Mouse (Mus musculus): ENCODE measurements around the gene Elmod1. TPM values are rescaled to one million over a fixed set of nuclear protein-coding genes. Genes with fewer than 3 reads are reported as not detected.
"Not testable (repeated sequence)": the region's sequence is repeated elsewhere in the genome, so short reads cannot be mapped to it uniquely, and the experiment has no call there.

The Elmod1 gene
- polyA plus RNA-seq (2015; fragmentation: Nextera tagmentation; extraction: Ambion mirVana) = 0.11 and 0.28 TPM in 2 replicates

GRCm38 (mm10) chr9:53975122-53975518 lies at the start of gene Elmod1:
Gene Elmod1 (minus strand): TSS chr9:53975301.
- WGBS = 1% methylated on average over 35 of the region's 36 CpGs
- peaks cover 10% of the 10 kb centered on the region for H3K4me1 ChIP-seq (replicated peaks)
- H3K4me2 ChIP-seq = peak within 1 kb of the TSS; percentile 82
- no peaks in the 10 kb centered on the region for H3K9me3 ChIP-seq (replicated peaks)
- H3K27ac ChIP-seq = no peak within 1 kb of the TSS
- peaks cover 48% of the 10 kb centered on the region for H3K27me3 ChIP-seq
- H3K9ac ChIP-seq = no peak within 1 kb of the TSS
- ATAC-seq (replicated peaks; ENCODE audit: insufficient number of reproducible peaks, insufficient read depth, low FRiP score, low read depth) = peak; percentile 70; the same call in 1 of the 2 replicates
- peak within 1 kb of the TSS; percentile 51 for H3K4me3 ChIP-seq
- H3K36me3 ChIP-seq = no peaks in the 10 kb centered on the region

GRCm38 (mm10) chr9:54022795-54023194 lies 47.7 kb upstream of the Elmod1 start:
- no peaks in the 10 kb centered on the region for H3K4me1 ChIP-seq (replicated peaks)
- no peak overlapping the region for H3K9ac ChIP-seq
- no peak overlapping the region for H3K4me3 ChIP-seq
- no peaks in the 10 kb centered on the region for H3K27me3 ChIP-seq
- no peaks in the 10 kb centered on the region for H3K36me3 ChIP-seq
- 44% methylated on average over 3 of the region's 3 CpGs for whole genome bisulfite sequencing
- no peaks in the 10 kb centered on the region for H3K9me3 ChIP-seq (replicated peaks)
- H3K4me2 ChIP-seq = no peak overlapping the region
- ATAC-seq (replicated peaks; ENCODE audit: insufficient number of reproducible peaks, insufficient read depth, low FRiP score, low read depth) = no peak
- no peak overlapping the region for H3K27ac ChIP-seq

DNA sequence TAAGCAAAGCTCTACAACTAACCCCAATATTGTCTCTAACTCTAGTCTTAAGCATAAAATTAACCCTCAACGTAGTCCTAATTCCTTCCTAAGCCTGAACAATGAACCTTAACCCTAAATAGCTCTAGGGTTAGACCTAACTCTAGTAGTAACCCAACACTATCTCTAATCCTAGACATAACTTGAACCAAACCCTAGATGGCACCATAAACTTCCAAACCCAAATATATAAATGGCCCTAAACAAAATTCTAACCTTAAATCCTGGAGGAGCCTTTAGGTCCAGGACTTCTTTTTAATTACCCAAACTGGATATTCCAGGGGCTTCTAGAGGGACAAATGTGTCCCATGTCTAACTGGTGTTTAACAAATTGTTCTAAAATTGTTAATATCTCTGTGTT lies 19.4 kb upstream of the Elmod1 start:
- WGBS = 45% methylated on average over 1 of the region's 1 CpGs
- no peak for ATAC-seq (replicated peaks; ENCODE audit: insufficient number of reproducible peaks, insufficient read depth, low FRiP score, low read depth)
- H3K4me2 ChIP-seq = no peak overlapping the region

DNA sequence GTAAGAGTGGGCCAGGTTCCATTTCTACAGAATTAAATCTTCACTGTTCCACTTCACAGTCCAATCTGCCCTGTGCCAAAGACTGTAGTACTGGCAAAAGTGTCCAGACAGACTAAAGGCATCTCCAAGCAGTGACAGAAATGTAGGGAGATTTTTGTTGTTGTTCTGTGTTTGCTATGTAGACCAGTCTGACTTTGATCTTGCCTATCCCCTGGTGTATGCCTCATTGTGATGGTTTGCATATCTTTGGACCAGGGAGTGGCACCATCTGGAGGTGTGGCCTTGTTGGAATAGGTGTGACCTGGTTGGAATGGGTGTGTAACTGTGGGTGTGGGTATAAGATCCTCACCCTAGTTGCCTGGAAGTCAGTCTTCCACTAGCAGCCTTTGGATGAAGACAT lies 17.5 kb upstream of the Elmod1 start:
- not testable (repeated sequence) for H3K4me3 ChIP-seq; H3K9me3 ChIP-seq (replicated peaks); H3K27me3 ChIP-seq; H3K27ac ChIP-seq; H3K4me1 ChIP-seq (replicated peaks); H3K9ac ChIP-seq; ATAC-seq (replicated peaks; ENCODE audit: insufficient number of reproducible peaks, insufficient read depth, low FRiP score, low read depth); H3K36me3 ChIP-seq; H3K4me2 ChIP-seq

More for the DNA sequence above, 19.4 kb upstream of the Elmod1 start:
- Histone ChIP-seq H3K27ac (no peak overlapping the region), H3K9ac (no peak overlapping the region), H3K36me3 (no peaks in the 10 kb centered on the region), H3K9me3 (replicated peaks) (no peaks in the 10 kb centered on the region), H3K4me1 (replicated peaks) (no peaks in the 10 kb centered on the region), H3K4me3 (no peak overlapping the region), H3K27me3 (no peaks in the 10 kb centered on the region)

DNA sequence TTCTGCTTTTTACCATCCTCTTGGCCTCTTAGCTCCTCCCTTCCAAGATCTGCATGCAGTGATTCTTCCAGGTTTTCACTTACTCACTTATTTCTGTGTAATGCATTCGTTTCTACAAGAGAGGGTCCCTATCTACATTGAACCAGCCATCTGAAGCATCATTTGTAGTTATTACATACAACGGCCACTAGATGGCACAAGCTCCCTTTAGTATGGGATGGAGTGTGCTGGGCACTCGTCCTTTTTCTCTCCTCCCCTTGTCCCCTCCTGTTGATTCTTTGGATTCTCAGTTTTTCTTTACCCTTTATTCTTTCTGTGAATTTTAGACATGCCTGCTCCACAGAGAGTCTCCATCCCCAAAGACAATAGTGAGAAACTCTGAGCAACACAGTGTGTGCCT lies 15.8 kb upstream of the Elmod1 start:
- ATAC-seq (replicated peaks; ENCODE audit: insufficient number of reproducible peaks, insufficient read depth, low FRiP score, low read depth) = 0 out of 2 replicates have a peak, but pooled peaks have one; percentile 50
- Histone ChIP-seq H3K36me3 (no peaks in the 10 kb centered on the region), H3K9me3 (replicated peaks) (no peaks in the 10 kb centered on the region), H3K4me2 (no peak overlapping the region), H3K27me3 (0 out of 2 replicates have a peak, but pooled peaks cover 3% of the 10 kb centered on the region), H3K4me1 (replicated peaks) (no peaks in the 10 kb centered on the region), H3K9ac (no peak overlapping the region), H3K27ac (no peak overlapping the region), H3K4me3 (no peak overlapping the region)
- 4% methylated on average over 3 of the region's 3 CpGs for WGBS

DNA sequence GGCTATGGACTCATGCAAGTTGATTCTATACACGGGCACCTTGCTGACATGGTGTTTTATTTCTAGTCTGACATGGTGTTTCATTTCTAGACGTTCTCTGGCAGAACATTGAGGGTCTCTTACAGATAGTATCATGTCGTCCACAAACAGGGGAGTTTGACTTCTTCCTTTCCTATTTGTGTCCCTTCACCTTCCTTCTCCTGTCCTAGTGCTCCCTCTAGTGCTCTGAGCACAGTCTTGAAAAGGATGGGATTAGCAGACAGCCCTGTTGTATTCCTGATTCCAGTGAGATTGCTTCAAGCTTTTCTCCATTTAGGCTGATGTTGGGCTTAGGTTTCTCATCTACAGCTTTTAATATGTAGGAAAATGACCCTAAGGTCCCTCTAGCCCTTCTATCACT lies 11.9 kb upstream of the Elmod1 start:
- no peak overlapping the region for H3K9ac ChIP-seq
- 35% methylated on average over 3 of the region's 3 CpGs for WGBS
- 0 out of 2 replicates have a peak, but pooled peaks cover 7% of the 10 kb centered on the region for H3K27me3 ChIP-seq
- no peaks in the 10 kb centered on the region for H3K36me3 ChIP-seq
- H3K4me1 ChIP-seq (replicated peaks) = no peaks in the 10 kb centered on the region
- H3K4me3 ChIP-seq = no peak overlapping the region
- no peak overlapping the region for H3K27ac ChIP-seq
- ATAC-seq (replicated peaks; ENCODE audit: insufficient number of reproducible peaks, insufficient read depth, low FRiP score, low read depth) = no peak
- no peaks in the 10 kb centered on the region for H3K9me3 ChIP-seq (replicated peaks)
- no peak overlapping the region for H3K4me2 ChIP-seq

DNA sequence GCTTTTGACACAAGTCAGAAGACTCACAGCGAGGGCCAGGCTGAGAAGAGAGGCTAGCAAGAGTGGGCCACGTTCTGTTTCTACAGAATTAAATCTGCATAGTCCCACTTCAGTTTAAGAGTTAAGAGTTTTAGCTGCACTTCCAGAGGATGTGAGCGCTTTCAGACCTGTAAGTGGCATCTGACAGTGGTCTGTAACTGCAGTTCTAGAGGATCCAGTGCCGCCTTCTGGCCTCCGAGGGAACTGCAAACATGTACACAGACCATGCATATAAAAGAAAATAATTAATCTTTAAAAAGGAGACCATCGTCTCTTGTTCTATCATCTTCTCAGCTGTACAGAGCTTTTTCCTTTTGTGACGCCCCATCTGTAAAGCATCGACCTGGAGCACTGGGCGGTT lies 9.8 kb upstream of the Elmod1 start:
- 35% methylated on average over 9 of the region's 9 CpGs for WGBS
- no peak for ATAC-seq (replicated peaks; ENCODE audit: insufficient number of reproducible peaks, insufficient read depth, low FRiP score, low read depth)
- Histone ChIP-seq H3K36me3 (no peaks in the 10 kb centered on the region), H3K27ac (no peak overlapping the region), H3K4me2 (no peak overlapping the region), H3K27me3 (0 out of 2 replicates have a peak, but pooled peaks cover 7% of the 10 kb centered on the region), H3K4me3 (no peak overlapping the region), H3K9ac (no peak overlapping the region), H3K9me3 (replicated peaks) (no peaks in the 10 kb centered on the region), H3K4me1 (replicated peaks) (no peaks in the 10 kb centered on the region)

DNA sequence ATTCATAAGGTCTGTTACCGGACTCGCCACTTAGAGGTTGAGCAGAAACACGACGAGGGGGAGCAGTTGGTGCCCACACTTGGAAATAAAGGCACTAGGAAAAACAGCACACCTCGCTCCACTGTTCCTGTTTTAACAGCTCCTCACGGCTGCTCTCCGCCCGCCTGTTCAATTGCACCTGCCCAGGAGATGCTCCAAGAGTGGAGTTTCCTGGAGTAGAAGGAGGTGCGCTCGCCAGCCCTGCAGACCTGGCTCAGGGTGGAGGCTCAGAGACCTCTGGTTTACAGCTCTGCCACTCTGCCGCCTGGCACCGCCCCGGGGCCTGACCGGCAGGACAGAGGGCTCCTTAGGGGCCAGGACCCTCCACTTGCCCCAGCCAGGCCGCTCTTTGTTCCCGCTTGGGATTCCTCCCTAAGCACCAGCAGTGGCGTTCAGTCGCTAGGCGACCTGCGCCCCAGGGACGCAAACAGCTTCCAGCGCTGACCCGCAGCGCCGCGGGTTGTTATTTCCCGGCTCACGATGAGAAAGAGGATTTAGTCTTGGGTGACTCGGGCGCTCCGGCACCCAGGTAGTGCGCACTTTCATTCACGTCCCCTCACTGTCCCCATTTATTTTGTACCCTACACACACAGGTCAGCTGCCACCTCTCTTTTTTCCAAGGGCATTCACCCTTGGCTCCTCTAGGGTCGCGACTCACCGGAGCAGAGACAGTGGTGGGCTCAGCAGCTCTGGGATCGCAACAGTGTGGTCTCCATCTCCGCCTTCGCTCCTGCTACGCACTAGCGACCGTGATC lies 576 bp downstream of the Elmod1 start:
- H3K9ac ChIP-seq = no peak overlapping the region

DNA sequence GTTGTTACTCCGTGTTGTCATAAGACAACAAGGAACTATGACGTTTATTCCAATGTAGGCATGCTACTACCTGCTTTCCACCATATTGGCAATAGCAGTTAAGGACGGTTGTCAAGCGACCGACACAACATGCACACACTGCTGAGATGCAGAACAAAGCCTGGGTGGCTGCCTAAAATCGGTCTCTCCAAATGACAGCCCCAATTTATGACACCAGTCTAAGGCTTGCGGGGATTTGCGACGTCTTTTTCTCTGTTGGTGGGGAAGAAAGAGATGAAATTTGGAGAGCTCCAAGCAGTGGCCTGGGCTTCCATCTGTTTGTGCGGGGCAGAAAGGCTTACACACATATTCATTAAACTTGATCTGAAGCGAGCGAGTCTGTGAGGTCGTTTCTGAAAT lies 1.2 kb downstream of the Elmod1 start:
- no peaks in the 10 kb centered on the region for H3K36me3 ChIP-seq
- peaks cover 10% of the 10 kb centered on the region for H3K4me1 ChIP-seq (replicated peaks)
- H3K9ac ChIP-seq = no peak overlapping the region
- H3K9me3 ChIP-seq (replicated peaks) = no peaks in the 10 kb centered on the region
- peaks cover 48% of the 10 kb centered on the region for H3K27me3 ChIP-seq
- no peak for ATAC-seq (replicated peaks; ENCODE audit: insufficient number of reproducible peaks, insufficient read depth, low FRiP score, low read depth)
- no peak overlapping the region for H3K27ac ChIP-seq
- peak overlapping the region; percentile 82 for H3K4me2 ChIP-seq
- 26% methylated on average over 13 of the region's 13 CpGs for WGBS
- peak overlapping the region; percentile 51; the same call in 1 of the 2 replicates for H3K4me3 ChIP-seq

More for the DNA sequence above, 576 bp downstream of the Elmod1 start:
- Histone ChIP-seq H3K4me2 (peak overlapping the region; percentile 82), H3K4me1 (replicated peaks) (peaks cover 10% of the 10 kb centered on the region), H3K27ac (no peak overlapping the region), H3K27me3 (peaks cover 48% of the 10 kb centered on the region), H3K4me3 (peak overlapping the region; percentile 51), H3K9me3 (replicated peaks) (no peaks in the 10 kb centered on the region), H3K36me3 (no peaks in the 10 kb centered on the region)
- 0 out of 2 replicates have a peak, but pooled peaks have one; percentile 35 for ATAC-seq (replicated peaks; ENCODE audit: insufficient number of reproducible peaks, insufficient read depth, low FRiP score, low read depth)
- 1% methylated on average over 42 of the region's 42 CpGs for WGBS

DNA sequence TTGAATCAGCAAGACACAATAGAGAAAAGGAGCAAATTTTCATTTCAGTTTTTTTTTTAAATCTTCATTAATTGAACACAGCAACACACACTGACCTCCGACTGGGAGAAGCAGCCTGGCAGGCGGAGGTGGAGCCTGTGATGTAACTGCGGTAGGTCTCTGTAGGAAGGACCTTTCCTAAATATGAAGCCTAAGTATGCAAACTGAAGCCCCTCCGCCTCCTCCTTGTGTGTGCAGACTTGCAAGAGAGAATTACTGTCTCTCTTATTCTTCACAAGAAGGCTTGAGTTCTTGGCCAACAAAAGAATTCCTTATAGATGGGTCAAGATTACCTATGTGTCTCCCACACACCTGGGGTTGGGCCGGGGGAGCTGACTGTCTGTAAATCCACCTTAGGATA lies 1.9 kb downstream of the Elmod1 start:
- H3K9me3 ChIP-seq (replicated peaks) = no peaks in the 10 kb centered on the region
- H3K36me3 ChIP-seq = no peaks in the 10 kb centered on the region
- no peak overlapping the region for H3K4me2 ChIP-seq
- H3K4me1 ChIP-seq (replicated peaks) = peaks cover 10% of the 10 kb centered on the region
- WGBS = 64% methylated on average over 5 of the region's 5 CpGs
- no peak for ATAC-seq (replicated peaks; ENCODE audit: insufficient number of reproducible peaks, insufficient read depth, low FRiP score, low read depth)
- H3K27me3 ChIP-seq = peaks cover 48% of the 10 kb centered on the region
- H3K27ac ChIP-seq = no peak overlapping the region
- H3K4me3 ChIP-seq = no peak overlapping the region
- no peak overlapping the region for H3K9ac ChIP-seq

- Histone ChIP-seq H3K36me3 (no peaks in the 10 kb centered on the region), H3K9ac (no peak overlapping the region), H3K27ac (no peak overlapping the region), H3K4me3 (no peak overlapping the region), H3K4me2 (no peak overlapping the region), H3K4me1 (replicated peaks) (peaks cover 10% of the 10 kb centered on the region), H3K27me3 (peaks cover 44% of the 10 kb centered on the region), H3K9me3 (replicated peaks) (no peaks in the 10 kb centered on the region)
- ATAC-seq (replicated peaks; ENCODE audit: insufficient number of reproducible peaks, insufficient read depth, low FRiP score, low read depth) = no peak
These were observed 2.7 kb downstream of the Elmod1 start for GRCm38 (mm10) chr9:53972358-53972757.
